ENCODE assay signal across 1 mouse cellular context in genomic region chr2:28706106-28706636, GRCm38 (mm10).
TF ChIP-seq lines count a peak whose summit lies in the region.

No protein-coding gene starts in this region.

TF ChIP-seq in MEL, 35 proteins besides CTCF, POLR2A, EP300 and RAD21:
- TF ChIP-seq ZMIZ1 (IDR thresholded peaks at IDR 0.05; ENCODE audit: low read depth, low read length) (no peak), POLR2AphosphoS5 (IDR thresholded peaks at IDR 0.05; ENCODE audit: borderline replicate concordance, low read depth, low read length) (no peak), MXI1 (IDR thresholded peaks at IDR 0.05; ENCODE audit: low read depth, low read length) (peak; percentile 53), RCOR1 (IDR thresholded peaks at IDR 0.05; ENCODE audit: low read depth, low read length) (peak; percentile 82), TCF12 (IDR thresholded peaks at IDR 0.05; ENCODE audit: low read depth, low read length) (peak; percentile 93), TAL1 (IDR thresholded peaks at IDR 0.05; ENCODE audit: low read length) (peak; percentile 93), CHD2 (IDR thresholded peaks at IDR 0.05; ENCODE audit: low read length) (no peak), GATA1 (IDR thresholded peaks at IDR 0.05; ENCODE audit: low read depth, low read length) (peak; percentile 89), HCFC1 (IDR thresholded peaks at IDR 0.05; ENCODE audit: low read depth, low read length) (0 out of 2 replicates have a peak, but pooled peaks have one; percentile 19), NRF1 (IDR thresholded peaks at IDR 0.05; ENCODE audit: insufficient read depth, low read depth, low read length, poor library complexity, severe bottlenecking) (no peak), ETS1 (IDR thresholded peaks at IDR 0.05; ENCODE audit: low read depth, low read length) (peak; percentile 70)
